ENCODE assay signal across 18 mouse cellular contexts in the genomic region with DNA sequence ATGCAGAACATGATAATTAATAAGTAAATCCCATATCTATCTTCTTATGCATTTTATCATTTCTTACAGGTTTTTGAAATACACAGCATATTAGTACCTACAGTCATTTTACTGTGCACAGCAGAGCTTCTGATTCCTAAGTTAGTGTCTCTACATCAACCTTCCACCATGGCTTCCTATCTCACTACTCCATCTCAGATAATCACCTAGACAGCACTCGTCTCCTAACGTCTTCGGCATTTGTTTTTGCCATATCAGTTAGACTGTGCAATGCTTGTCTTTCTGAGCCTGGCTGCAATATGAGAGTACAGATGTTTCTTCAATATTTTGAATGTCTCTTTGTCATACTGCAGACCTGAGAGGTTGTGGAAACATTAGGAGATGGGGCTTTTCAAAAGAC.
"Had no signal": no experiment of that assay in that cellular context is flagged by ENCODE, and none has a peak within 500 bp of the region (broad histone marks: within the 10 kb centered on the region; RNA-seq: fewer than 3 reads in every experiment).

No protein-coding gene starts in this region.

- H3K4me1 ChIP-seq: neural tube, embryonic 13.5 days; neural tube, embryonic 15.5 days had no signal

- ATAC-seq: midbrain, embryonic 13.5 days; midbrain, embryonic 16.5 days had no signal

- H3K9ac ChIP-seq: lung, embryonic 14.5 days; midbrain, embryonic 13.5 days; neural tube, embryonic 13.5 days; neural tube, embryonic 15.5 days had no signal

- H3K4me3 ChIP-seq: midbrain, embryonic 10.5 days; midbrain, embryonic 13.5 days; myocyte; neural tube, embryonic 13.5 days; neural tube, embryonic 15.5 days had no signal

- H3K4me2 ChIP-seq: lung, embryonic 14.5 days; midbrain, embryonic 13.5 days; neural tube, embryonic 13.5 days; neural tube, embryonic 15.5 days had no signal

- H3K27ac ChIP-seq: midbrain, embryonic 10.5 days; midbrain, embryonic 13.5 days; neural tube, embryonic 13.5 days; neural tube, embryonic 15.5 days had no signal

- H3K9me3 ChIP-seq: midbrain, embryonic 13.5 days; neural tube, embryonic 15.5 days had no signal

- H3K27me3 ChIP-seq: midbrain, embryonic 13.5 days; neural tube, embryonic 13.5 days; neural tube, embryonic 15.5 days had no signal

- DNase-seq: lung, adult 18-20 months; lung, embryonic 14.5 days; lung, postnatal 10 days; lung, postnatal 4 days; retina, postnatal 1 day; right cerebral cortex, adult 18-20 months; right cerebral cortex, postnatal 25 days; right cerebral cortex, postnatal 4 days; spleen, adult 18-20 months; thymus, adult 18-20 months; thymus, postnatal 14 days; thymus, postnatal 36 days had no signal

- H3K36me3 ChIP-seq: midbrain, embryonic 10.5 days; midbrain, embryonic 13.5 days; neural tube, embryonic 13.5 days; neural tube, embryonic 15.5 days had no signal
